Mouse (Mus musculus) adrenal gland, adult (tissue): ENCODE results near the gene Cpeb3.
A peak's percentile ranks its signal among the peaks of the same experiment; 100 is the strongest.

Experiments used
- DNase-seq, 2 experiments: peaks; one replicate each; pipeline ENCODE4 v3.0.0; 2022 to 2023; ENCODE audit warnings: low spot score in 1 of 2; ENCODE audit not compliant: inconsistent age in 2 of 2

Cpeb3 gene

DNA sequence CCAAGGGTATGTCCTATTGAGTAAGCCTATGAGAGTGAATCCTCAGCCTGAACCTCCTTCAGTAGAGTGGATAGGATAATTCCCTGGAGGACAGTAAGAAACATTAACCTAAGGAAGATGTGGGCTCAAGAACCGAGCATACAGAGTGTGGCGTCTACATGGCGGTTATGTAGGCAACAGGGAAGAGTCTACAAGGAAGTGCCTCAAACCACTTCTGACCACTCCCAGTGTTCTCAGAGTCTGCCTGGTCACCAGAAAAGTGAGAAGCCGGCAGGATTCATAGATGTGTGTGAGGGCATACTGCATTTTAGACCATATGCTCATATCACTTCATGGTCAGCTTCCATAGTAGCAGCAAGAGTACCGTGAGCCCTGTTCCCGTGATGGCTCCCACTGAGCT lies 159.9 kb downstream of the Cpeb3 start:
- DNase-seq, result no peak

GRCm38 (mm10) chr19:37044431-37044830 lies 164.0 kb downstream of the Cpeb3 start:
- no peak for DNase-seq

- no peak for DNase-seq
Observed at GRCm38 (mm10) chr19:37040906-37041305, 167.5 kb downstream of the Cpeb3 start.

DNA sequence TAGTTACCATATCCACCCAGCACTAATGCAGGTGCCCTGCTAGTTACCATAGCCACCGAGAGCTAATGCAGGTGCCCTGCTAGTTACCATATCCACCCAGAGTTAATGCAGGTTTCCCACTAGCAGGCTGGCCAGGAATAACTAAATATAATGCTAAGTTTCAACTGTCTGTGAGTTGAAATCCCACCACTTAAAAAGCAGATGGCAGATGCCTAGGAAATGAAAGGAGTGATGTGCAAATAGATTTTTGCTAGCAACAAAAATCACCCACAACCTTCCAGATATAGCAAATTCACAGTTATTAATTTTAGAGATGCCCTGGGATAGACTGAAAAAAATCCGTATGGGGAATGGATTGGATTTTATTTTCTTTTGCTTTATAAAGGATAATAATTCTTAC lies 176.0 kb downstream of the Cpeb3 start:
- no peak for DNase-seq

DNA sequence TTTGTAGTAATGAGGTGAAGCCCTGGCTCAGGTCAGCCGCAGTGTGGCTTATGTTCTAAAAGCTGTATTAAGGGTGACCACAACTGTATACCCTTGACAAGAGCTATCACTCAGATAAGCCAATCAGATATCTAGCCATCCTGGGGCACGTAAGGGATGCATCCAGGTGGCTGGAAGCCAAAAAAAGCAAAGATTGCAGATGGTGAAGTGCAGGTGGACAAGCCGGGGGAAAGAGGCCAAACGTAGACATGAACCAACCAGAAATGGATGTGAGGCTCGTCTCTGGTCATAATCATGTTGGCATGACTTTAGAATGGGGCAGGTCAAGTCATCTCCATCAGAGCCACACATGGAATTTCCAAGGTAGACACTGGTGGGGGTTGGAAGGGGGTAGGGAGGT lies 177.0 kb downstream of the Cpeb3 start:
- no peak for DNase-seq

GRCm38 (mm10) chr19:37029771-37030170 lies 178.6 kb downstream of the Cpeb3 start:
- DNase-seq, result no peak

DNA sequence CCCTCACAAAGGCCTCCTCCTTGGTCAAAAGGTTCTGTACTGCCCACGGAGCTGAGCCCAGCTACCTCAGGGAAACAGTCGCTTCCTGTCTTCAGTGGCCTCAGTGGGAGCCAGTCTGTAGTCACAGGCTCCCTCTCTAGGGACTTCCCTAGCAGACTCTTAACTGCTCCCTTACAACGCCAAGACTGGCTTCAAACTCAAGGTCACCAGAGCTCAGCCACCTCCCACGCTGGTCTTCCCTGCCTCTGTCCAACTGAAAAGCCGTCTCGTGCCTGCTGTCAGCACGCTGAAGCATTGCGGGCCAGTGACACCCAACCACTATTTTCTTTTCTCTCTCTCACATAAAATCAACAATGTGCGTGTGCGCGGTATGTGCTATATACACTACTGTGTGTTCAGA lies 182.0 kb downstream of the Cpeb3 start:
- peak; percentile 46 to 68 for DNase-seq

DNA sequence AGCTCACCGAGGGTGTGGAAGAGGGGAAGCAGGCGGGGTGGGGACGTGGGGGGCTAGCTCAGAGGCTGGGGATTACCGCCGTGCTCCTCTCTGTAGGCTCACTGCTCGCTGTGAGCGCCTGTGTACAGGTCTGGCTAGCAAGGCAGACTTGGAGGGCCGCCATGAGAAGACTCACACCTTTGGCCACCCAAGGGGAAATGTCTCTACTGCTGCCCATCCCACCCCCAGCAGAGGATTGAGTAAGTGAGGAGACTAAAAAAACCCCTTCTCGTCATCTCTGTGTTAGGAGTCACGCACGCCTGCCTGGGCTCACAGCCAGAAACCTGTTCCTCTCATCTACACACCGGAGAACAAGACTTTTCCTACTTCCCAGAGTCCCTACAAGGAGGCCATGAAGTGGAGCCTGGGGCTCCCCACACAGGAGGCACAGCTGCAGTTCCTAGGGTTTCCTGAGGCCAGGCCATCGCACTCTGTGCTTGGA lies 182.5 kb downstream of the Cpeb3 start:
- DNase-seq, result no peak

- DNase-seq, result no peak
Observed at GRCm38 (mm10) chr19:37022146-37022545, 186.3 kb downstream of the Cpeb3 start.

DNA sequence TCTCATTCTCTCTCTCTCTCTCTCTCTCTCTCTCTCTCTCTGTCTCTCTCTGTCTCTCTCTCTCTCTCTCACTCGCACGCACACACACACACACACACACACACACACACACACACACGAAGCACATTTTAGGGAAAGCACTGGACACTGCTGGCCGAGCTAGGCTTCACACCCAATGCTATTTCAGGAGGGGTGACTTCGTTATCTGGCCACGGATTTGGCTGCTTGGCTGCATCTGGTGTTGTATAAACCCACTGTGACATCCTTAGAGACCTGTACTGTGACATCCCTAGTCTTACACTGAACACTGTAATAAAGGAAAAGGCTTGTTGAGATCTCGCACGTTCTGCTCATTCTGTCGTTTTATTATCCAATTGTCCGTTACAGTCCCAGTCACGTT lies 187.4 kb downstream of the Cpeb3 start:
- DNase-seq, result no peak

DNA sequence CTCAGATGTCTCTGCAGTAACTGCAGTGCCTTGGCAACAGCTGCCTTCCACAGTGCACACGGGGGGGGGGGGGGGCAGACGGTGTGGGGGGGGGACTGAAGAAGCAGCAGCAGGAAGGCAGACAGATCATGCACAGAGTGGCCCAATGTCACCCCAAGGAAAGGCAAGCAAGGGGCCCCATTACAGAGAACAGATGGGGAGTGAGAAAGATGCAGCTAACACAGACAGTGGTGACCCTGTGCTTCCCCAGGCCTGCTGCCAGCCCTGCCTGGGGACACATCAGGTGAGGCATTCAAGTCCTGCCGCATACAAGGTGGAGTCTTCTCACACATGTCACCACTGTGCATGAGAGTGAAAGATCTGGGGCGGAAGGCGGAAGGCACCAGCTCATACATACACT lies 187.9 kb downstream of the Cpeb3 start:
- no peak for DNase-seq

DNA sequence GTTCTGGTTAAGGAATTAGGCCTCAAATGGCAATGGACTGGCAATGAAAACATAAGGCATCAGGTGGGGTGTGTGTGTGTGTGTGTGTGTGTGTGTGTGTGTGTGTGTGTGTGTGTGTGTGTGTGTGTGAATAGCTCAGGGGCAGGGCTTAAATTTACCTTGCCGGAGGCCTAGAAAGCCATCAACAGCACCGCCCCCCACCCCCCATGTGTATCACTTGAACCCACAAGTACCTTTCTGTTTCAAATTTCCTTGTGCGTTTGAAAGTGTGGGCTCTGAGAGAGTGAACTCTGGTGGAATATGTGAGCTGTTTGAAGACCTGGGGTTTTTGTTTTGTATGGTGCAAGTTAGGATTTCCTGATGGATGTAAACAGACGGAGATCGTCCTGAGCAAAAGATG lies 189.5 kb downstream of the Cpeb3 start:
- no peak for DNase-seq

- DNase-seq, result peak; percentile 83 to 90
Observed at GRCm38 (mm10) chr19:37018411-37018810, 190.0 kb downstream of the Cpeb3 start.

GRCm38 (mm10) chr19:37016890-37017289 lies 191.5 kb downstream of the Cpeb3 start:
- no peak for DNase-seq

GRCm38 (mm10) chr19:37014173-37014939 lies 194.0 kb downstream of the Cpeb3 start:
- no peak for DNase-seq

DNA sequence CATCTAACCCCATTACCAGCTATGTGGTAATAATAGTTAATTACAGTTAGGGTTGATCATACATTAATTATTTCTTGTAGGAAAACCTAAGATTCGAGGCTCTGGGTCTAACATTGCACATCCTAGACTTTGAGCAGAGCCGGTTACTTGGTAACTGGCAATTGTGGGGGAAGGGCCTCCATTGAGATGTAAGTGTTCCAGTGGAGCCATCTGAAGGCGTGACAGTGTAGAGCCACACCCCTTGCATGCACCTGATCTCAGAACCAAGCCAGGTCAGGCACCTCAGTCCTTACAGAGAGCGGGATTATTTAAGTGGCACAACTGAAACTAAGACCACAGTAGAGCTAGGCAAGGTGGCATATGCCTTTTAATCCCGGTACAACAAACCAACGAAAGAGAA lies 194.9 kb downstream of the Cpeb3 start:
- DNase-seq, result no peak

GRCm38 (mm10) chr19:37009878-37010281 lies 198.5 kb downstream of the Cpeb3 start:
- no peak for DNase-seq

GRCm38 (mm10) chr19:37004557-37004956 lies 203.8 kb downstream of the Cpeb3 start:
- DNase-seq, result no peak
